Mouse (Mus musculus) cerebellum, adult 2 months (tissue): ENCODE measurements around the gene Sec61a1. TPM values are rescaled to one million over a fixed set of nuclear protein-coding genes. Genes with fewer than 3 reads are reported as not detected.
A peak's percentile ranks its signal among the peaks of the same experiment; 100 is the strongest.

Source experiments
- DNase-seq, 2 experiments: peaks; one replicate each; pipeline ENCODE4 v3.0.0; 2021
- H3K27ac ChIP-seq: fragments of 200-500 bp; 2 replicates; pipeline ENCODE4 v1.5.1; 2012; ENCODE audit warnings: low read length, control low read depth, inconsistent platforms; ENCODE audit not compliant: insufficient read depth
- H3K27me3 ChIP-seq: fragments of 200-500 bp; 2 replicates; pipeline ENCODE4 v1.6.1; 2012; ENCODE audit warnings: inconsistent platforms, mild to moderate bottlenecking, low read length, moderate library complexity; ENCODE audit not compliant: control insufficient read depth, insufficient read depth
- H3K4me1 ChIP-seq: fragments of 200-500 bp; 2 replicates; pipeline ENCODE4 v1.6.1; 2011; ENCODE audit warnings: low read length; ENCODE audit not compliant: control insufficient read depth, insufficient read depth
- H3K4me3 ChIP-seq: fragments of 200-500 bp; replicated peaks from 2 replicates; pipeline ENCODE3; 2011; ENCODE audit warnings: mild to moderate bottlenecking, low read depth, low read length, control low read depth; ENCODE audit not compliant: insufficient read depth
- CTCF ChIP-seq: fragments of 200-500 bp; IDR thresholded peaks from 2 replicates; pipeline ENCODE4 v1.5.1; 2011; ENCODE audit warnings: low read depth, mild to moderate bottlenecking, control low read depth, low read length, moderate library complexity, borderline replicate concordance; ENCODE audit not compliant: insufficient read depth
- POLR2A ChIP-seq: fragments of 200-500 bp; IDR thresholded peaks from 2 replicates; pipeline ENCODE4 v1.6.1; 2011; ENCODE audit warnings: low read length, control low read depth, borderline replicate concordance; ENCODE audit not compliant: insufficient read depth
- WGBS: fragments of 180-500 bp; shearing (Covaris S2); methylation state at CpG from one replicate; pipeline ENCODE4 v1.1.7; 2018; 5-methylcytosine and 5-hydroxymethylcytosine counted together
- polyA plus RNA-seq: library from polyadenylated mRNA; depleted of rRNA; stranded (reverse); fragments of >200 nt; gene quantifications from 2 replicates; pipeline ENCODE4 v1.2.3, GENCODE M21; 2012

Gene Sec61a1
- polyA plus RNA-seq, 1 experiment, result 86.8 TPM

GRCm38 (mm10) chr6:88514546-88514945 is 4.2 kb downstream of the Sec61a1 start:
- WGBS, result 80% methylated on average over 4 of the region's 4 CpGs

GRCm38 (mm10) chr6:88513984-88514383 is 4.7 kb downstream of the Sec61a1 start:
- Histone ChIP-seq H3K27ac (no peak overlapping the region), H3K27me3 (no peaks in the 10 kb centered on the region), H3K4me1 (0 out of 2 replicates have a peak, but pooled peaks cover 3% of the 10 kb centered on the region), H3K4me3 (no peak overlapping the region)
- no peak for TF ChIP-seq POLR2A
- no peak for TF ChIP-seq CTCF
- 91% methylated on average over 8 of the region's 8 CpGs for WGBS
- no peak for DNase-seq

More at GRCm38 (mm10) chr6:88514546-88514945, 4.2 kb downstream of the Sec61a1 start:
- Histone ChIP-seq H3K4me1 (0 out of 2 replicates have a peak, but pooled peaks cover 3% of the 10 kb centered on the region), H3K4me3 (no peak overlapping the region), H3K27me3 (no peaks in the 10 kb centered on the region), H3K27ac (no peak overlapping the region)
- TF ChIP-seq CTCF (no peak), POLR2A (no peak)
- DNase-seq, result no peak

- TF ChIP-seq POLR2A (no peak), CTCF (no peak)
- 84% methylated on average over 4 of the region's 4 CpGs for WGBS
Measured at GRCm38 (mm10) chr6:88503044-88503443, 15.7 kb downstream of the Sec61a1 start.

GRCm38 (mm10) chr6:88502030-88502970 is 16.4 kb downstream of the Sec61a1 start:
- Histone ChIP-seq H3K4me1 (0 out of 2 replicates have a peak, but pooled peaks cover 4% of the 10 kb centered on the region), H3K4me3 (no peak overlapping the region), H3K27ac (no peak overlapping the region), H3K27me3 (no peaks in the 10 kb centered on the region)
- DNase-seq, result no peak
- TF ChIP-seq CTCF, result no peak
- no peak for TF ChIP-seq POLR2A
- 72% methylated on average over 13 of the region's 13 CpGs for WGBS

More at GRCm38 (mm10) chr6:88503044-88503443, 15.7 kb downstream of the Sec61a1 start:
- Histone ChIP-seq H3K27ac (no peak overlapping the region), H3K4me3 (no peak overlapping the region), H3K27me3 (no peaks in the 10 kb centered on the region), H3K4me1 (0 out of 2 replicates have a peak, but pooled peaks cover 4% of the 10 kb centered on the region)
- DNase-seq, result no peak

- H3K27me3 ChIP-seq, result no peaks in the 10 kb centered on the region
- TF ChIP-seq POLR2A, result no peak
- 7% methylated on average over 3 of the region's 3 CpGs for whole genome bisulfite sequencing
- H3K4me1 ChIP-seq, result peaks cover 7% of the 10 kb centered on the region; the same call in 1 of the 2 replicates
- H3K4me3 ChIP-seq, result peak overlapping the region; percentile 64
- peak in 1 of 2 experiments; percentile 9 for DNase-seq
- H3K27ac ChIP-seq, result no peak overlapping the region
Measured at GRCm38 (mm10) chr6:88500405-88500767, 18.3 kb downstream of the Sec61a1 start.

- DNase-seq, result peak; percentile 75 to 83
- WGBS, result 5% methylated on average over 76 of the region's 76 CpGs
- Histone ChIP-seq H3K27me3 (no peaks in the 10 kb centered on the region), H3K4me1 (peaks cover 9% of the 10 kb centered on the region; the same call in 1 of the 2 replicates), H3K27ac (peak overlapping the region; percentile 25; the same call in 1 of the 2 replicates), H3K4me3 (peak overlapping the region; percentile 64)
- TF ChIP-seq POLR2A, result no peak
- TF ChIP-seq CTCF, result peak; percentile 83
Measured at GRCm38 (mm10) chr6:88499481-88500404, 19.0 kb downstream of the Sec61a1 start.

GRCm38 (mm10) chr6:88493712-88494111 is 25.0 kb downstream of the Sec61a1 start:
- TF ChIP-seq CTCF, result no peak
- TF ChIP-seq POLR2A, result no peak
- 71% methylated on average over 6 of the region's 6 CpGs for WGBS
- Histone ChIP-seq H3K27ac (no peak overlapping the region), H3K27me3 (no peaks in the 10 kb centered on the region), H3K4me1 (peaks cover 40% of the 10 kb centered on the region), H3K4me3 (no peak overlapping the region)
- DNase-seq, result no peak
